Mouse (Mus musculus): ENCODE measurements around the gene Pilrb1. TPM values are rescaled to one million over a fixed set of nuclear protein-coding genes. Genes with fewer than 3 reads are reported as not detected.

Gene Pilrb1
- polyA plus RNA-seq, 1 experiment from 2014 or later = not detected

DNA sequence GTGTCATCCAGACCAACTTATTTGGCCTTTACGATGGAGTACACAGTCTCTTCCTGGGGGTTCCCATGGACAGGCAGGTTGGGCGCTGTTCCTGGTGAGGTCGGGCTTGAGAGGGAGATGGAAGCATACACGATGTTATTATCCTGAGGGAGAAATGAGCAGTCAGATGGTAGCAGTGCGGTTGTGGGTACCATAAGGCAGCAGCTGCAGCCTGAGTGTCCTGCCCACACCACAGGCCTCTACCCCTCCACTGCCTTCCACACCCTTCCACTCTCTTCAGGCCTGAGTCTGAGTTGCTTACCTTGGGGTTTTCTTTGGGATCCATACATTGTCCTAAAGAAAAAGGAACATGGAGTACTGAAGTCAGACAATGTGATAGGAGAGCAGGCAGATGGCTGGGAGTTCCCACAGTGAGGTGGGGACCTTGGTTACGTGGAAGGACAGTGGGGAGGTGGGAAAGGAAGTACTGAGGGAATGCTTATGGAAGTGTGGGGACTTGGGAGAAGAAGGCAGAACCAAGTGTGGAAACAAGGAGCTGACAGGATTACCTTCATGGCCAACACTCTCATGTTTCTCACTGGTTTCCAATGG is 34.4 kb downstream of the Pilrb1 start:
- no peaks in the 10 kb centered on the region for H3K27me3 ChIP-seq (ENCODE audit: low read depth, poor library complexity, severe bottlenecking)
- DNase-seq (ENCODE audit: low spot score) = no peak
- H3K4me3 ChIP-seq = no peak overlapping the region
- H3K4me1 ChIP-seq = no peaks in the 10 kb centered on the region
- WGBS = 91% methylated on average over 6 of the region's 6 CpGs
- no peak overlapping the region for H3K27ac ChIP-seq (replicated peaks)
- H3K9me3 ChIP-seq (replicated peaks) = no peaks in the 10 kb centered on the region
- no peaks in the 10 kb centered on the region for H3K36me3 ChIP-seq

DNA sequence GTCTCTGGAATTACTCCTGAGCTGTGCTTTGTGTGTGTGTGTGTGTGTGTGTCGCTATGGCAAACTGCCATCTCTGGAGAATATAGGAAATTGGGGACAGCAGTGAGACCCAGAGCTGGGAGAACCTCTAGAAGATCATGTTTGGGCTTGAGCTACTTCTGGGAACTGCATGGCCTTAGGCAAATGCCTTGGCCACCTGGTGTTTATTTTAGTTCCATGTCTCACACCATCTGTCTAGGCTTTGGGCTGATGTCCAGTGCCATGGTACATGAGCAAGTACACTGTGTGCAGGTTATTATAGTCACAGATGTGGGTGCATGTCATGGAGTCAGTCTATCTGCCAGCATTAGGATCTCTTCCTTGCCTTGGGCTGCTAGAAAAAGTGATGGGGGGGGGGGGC is 35.3 kb downstream of the Pilrb1 start:
- WGBS = 81% methylated on average over 1 of the region's 1 CpGs
- Histone ChIP-seq H3K27ac (replicated peaks) (no peak overlapping the region), H3K9me3 (replicated peaks) (no peaks in the 10 kb centered on the region), H3K36me3 (no peaks in the 10 kb centered on the region), H3K27me3 (ENCODE audit: low read depth, poor library complexity, severe bottlenecking) (no peaks in the 10 kb centered on the region), H3K4me1 (no peaks in the 10 kb centered on the region), H3K4me3 (no peak overlapping the region)
- DNase-seq (ENCODE audit: low spot score) = no peak

DNA sequence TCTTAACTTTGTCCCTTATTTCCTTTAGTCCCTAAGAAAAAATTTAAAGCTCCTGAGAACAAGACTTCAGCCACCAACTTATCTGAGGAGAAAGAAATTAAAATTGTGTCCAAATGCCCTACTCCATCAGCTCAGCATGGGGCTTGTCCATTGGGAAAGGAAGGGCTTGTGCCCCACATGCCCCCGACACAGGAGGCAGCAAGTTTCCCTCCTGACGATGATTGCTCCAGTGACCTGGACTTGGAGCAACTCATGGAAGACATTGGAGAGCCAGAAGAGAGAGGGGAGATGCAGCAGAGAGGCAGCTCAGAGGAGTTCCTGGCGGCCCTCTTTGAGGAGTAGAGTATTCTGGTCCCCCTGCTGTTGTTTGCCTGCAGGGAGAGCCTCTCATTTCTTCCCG is 35.8 kb downstream of the Pilrb1 start:
- H3K27me3 ChIP-seq (ENCODE audit: low read depth, poor library complexity, severe bottlenecking) = no peaks in the 10 kb centered on the region
- no peaks in the 10 kb centered on the region for H3K36me3 ChIP-seq
- 72% methylated on average over 4 of the region's 4 CpGs for WGBS
- H3K27ac ChIP-seq (replicated peaks) = no peak overlapping the region
- no peak for DNase-seq (ENCODE audit: low spot score)
- no peaks in the 10 kb centered on the region for H3K9me3 ChIP-seq (replicated peaks)
- no peaks in the 10 kb centered on the region for H3K4me1 ChIP-seq
- H3K4me3 ChIP-seq = no peak overlapping the region

DNA sequence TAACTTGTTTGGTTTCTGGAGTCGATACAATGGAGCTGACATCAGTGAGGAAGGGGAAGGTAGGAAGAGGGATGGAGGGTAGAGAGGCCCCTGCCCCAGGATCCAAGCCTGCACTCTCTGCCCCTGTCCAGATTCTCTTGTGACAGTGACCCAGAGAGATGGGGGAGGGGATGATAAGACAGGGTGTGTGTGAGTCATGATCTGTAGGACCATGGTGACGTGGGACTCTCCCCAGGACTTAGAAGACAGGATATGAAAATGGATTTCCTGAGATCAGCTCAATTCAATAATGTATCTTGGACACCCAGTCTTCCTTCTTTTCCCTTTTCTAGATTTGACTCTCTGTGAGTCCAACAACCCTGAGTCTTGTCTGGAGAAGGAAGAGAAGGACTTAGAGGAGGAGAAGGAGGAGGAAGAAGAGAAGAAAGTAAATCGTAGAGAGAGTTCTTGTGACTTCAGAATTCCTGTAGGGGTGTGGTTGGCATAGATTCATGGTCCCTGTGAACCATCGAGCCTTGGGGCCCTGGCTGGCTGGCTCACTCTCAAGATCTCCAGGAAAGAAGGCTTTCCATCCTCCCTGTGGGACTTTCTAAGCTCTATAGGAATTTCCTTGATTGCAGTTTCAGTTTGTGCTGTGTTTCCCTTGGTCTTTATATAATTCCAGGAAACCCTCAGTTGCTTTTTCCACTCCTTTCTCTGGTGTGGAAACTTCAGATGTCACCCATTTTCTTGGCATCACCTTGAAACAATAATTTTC is 40.3 kb downstream of the Pilrb1 start:
- DNase-seq (ENCODE audit: low spot score) = no peak
- Histone ChIP-seq H3K9me3 (replicated peaks) (no peaks in the 10 kb centered on the region; the same call in 1 of the 2 replicates), H3K36me3 (no peaks in the 10 kb centered on the region), H3K27ac (replicated peaks) (no peak overlapping the region), H3K4me1 (no peaks in the 10 kb centered on the region), H3K27me3 (ENCODE audit: low read depth, poor library complexity, severe bottlenecking) (no peaks in the 10 kb centered on the region), H3K4me3 (no peak overlapping the region)
- WGBS = 84% methylated on average over 4 of the region's 4 CpGs

DNA sequence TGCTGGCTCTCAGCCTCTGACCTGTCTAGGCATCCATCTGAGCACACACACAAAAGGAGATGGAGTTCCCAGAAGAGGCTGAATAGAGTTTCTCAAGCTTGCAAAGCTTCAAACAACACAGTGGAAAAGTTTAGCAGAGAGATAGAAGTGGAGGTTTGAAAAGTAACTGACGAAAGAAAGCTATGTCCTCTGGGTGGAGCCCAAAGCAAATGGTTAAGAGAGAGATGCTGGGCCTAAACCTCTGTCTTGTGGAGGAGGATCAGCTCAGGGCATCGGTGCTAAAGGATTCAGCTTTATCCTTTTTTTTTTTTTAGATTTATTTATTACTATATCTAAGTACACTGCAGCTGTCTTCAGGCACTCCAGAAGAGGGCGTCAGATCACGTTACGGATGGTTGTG is 49.6 kb downstream of the Pilrb1 start:
- no peaks in the 10 kb centered on the region for H3K27me3 ChIP-seq (ENCODE audit: low read depth, poor library complexity, severe bottlenecking)
- no peaks in the 10 kb centered on the region for H3K9me3 ChIP-seq (replicated peaks)
- no peak overlapping the region for H3K4me3 ChIP-seq
- no peaks in the 10 kb centered on the region for H3K4me1 ChIP-seq
- H3K27ac ChIP-seq (replicated peaks) = no peak overlapping the region
- no peak for DNase-seq (ENCODE audit: low spot score)
- 90% methylated on average over 5 of the region's 5 CpGs for WGBS
- H3K36me3 ChIP-seq = no peaks in the 10 kb centered on the region

DNA sequence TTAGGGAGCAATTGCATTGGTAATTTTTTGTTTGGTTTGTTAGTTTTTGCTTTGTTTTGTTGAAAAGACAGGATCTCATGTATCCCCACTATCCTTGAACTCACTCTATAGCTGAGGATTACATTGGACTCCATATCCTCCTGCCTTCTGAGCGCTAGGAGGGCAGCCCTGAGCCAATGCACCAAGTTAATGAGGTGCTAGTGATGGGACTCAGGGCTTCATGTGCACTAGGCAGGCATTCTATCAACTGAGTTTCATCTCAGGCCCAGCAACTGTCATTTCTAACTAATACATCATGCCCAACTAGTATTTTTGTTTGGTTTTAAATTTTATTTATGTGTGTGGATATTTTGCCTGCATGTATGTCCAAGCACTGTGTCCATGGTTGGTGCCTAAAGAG is 51.7 kb downstream of the Pilrb1 start:
- DNase-seq (ENCODE audit: low spot score) = no peak
- no peaks in the 10 kb centered on the region for H3K4me1 ChIP-seq
- no peaks in the 10 kb centered on the region for H3K36me3 ChIP-seq
- H3K9me3 ChIP-seq (replicated peaks) = no peaks in the 10 kb centered on the region
- H3K27ac ChIP-seq (replicated peaks) = no peak overlapping the region
- WGBS = 64% methylated on average over 1 of the region's 1 CpGs
- H3K4me3 ChIP-seq = no peak overlapping the region
- H3K27me3 ChIP-seq (ENCODE audit: low read depth, poor library complexity, severe bottlenecking) = no peaks in the 10 kb centered on the region

Other genes starting within 250 kb of the Pilrb1 start
- gene Pcolce, start 244.3 kb downstream of the Pilrb1 start, polyA plus RNA-seq (2016; fragmentation: Nextera tagmentation; extraction: Ambion mirVana) = 61.4 and 68.2 TPM in 2 replicates
- gene Fbxo24, start 229.1 kb downstream of the Pilrb1 start, polyA plus RNA-seq (2016; fragmentation: Nextera tagmentation; extraction: Ambion mirVana) = 0.25 and 0.28 TPM in 2 replicates
- 27.2 and 32.7 TPM in 2 replicates for gene Lrch4, start 229.0 kb downstream of the Pilrb1 start, polyA plus RNA-seq (2016; fragmentation: Nextera tagmentation; extraction: Ambion mirVana)
- gene Gm20605, start 228.9 kb downstream of the Pilrb1 start, polyA plus RNA-seq (2016; fragmentation: Nextera tagmentation; extraction: Ambion mirVana) = 14.0 and 15.4 TPM in 2 replicates
- 7.7 and 7.8 TPM in 2 replicates for gene Sap25, start 216.8 kb downstream of the Pilrb1 start, polyA plus RNA-seq (2016; fragmentation: Nextera tagmentation; extraction: Ambion mirVana)
- gene Irs3, start 212.4 kb downstream of the Pilrb1 start, polyA plus RNA-seq (2016; fragmentation: Nextera tagmentation; extraction: Ambion mirVana) = 0.36 and 0.48 TPM in 2 replicates
- 27.2 and 28.8 TPM in 2 replicates for gene Agfg2, start 173.4 kb downstream of the Pilrb1 start, polyA plus RNA-seq (2016; fragmentation: Nextera tagmentation; extraction: Ambion mirVana)
- gene Nyap1, start 116.5 kb downstream of the Pilrb1 start, polyA plus RNA-seq (2016; fragmentation: Nextera tagmentation; extraction: Ambion mirVana) = 5.1 and 8.4 TPM in 2 replicates
- gene Tsc22d4, start 112.4 kb downstream of the Pilrb1 start, polyA plus RNA-seq (2016; fragmentation: Nextera tagmentation; extraction: Ambion mirVana) = 75.6 and 75.8 TPM in 2 replicates
- gene Ppp1r35, start 79.3 kb downstream of the Pilrb1 start, polyA plus RNA-seq (2016; fragmentation: Nextera tagmentation; extraction: Ambion mirVana) = 62.6 and 63.9 TPM in 2 replicates
- 11.7 and 12.5 TPM in 2 replicates for gene Mepce, start 70.5 kb downstream of the Pilrb1 start, polyA plus RNA-seq (2016; fragmentation: Nextera tagmentation; extraction: Ambion mirVana)
- 13.8 and 16.1 TPM in 2 replicates for gene Zcwpw1, start 70.3 kb downstream of the Pilrb1 start, polyA plus RNA-seq (2016; fragmentation: Nextera tagmentation; extraction: Ambion mirVana)
- gene Pilra, start 21.8 kb downstream of the Pilrb1 start, polyA plus RNA-seq (2016; fragmentation: Nextera tagmentation; extraction: Ambion mirVana) = 0.19 and 1.1 TPM in 2 replicates
- not detected in 2 replicates for gene Pilrb2, start 13.7 kb upstream of the Pilrb1 start, polyA plus RNA-seq (2016; fragmentation: Nextera tagmentation; extraction: Ambion mirVana)
- not detected in 2 replicates for gene Cyp3a13, start 63.5 kb upstream of the Pilrb1 start, polyA plus RNA-seq (2016; fragmentation: Nextera tagmentation; extraction: Ambion mirVana)
- gene Gjc3, start 105.0 kb upstream of the Pilrb1 start, polyA plus RNA-seq (2016; fragmentation: Nextera tagmentation; extraction: Ambion mirVana) = 0.02 and 0.05 TPM in 2 replicates
- not detected in 2 replicates for gene Azgp1, start 123.4 kb upstream of the Pilrb1 start, polyA plus RNA-seq (2016; fragmentation: Nextera tagmentation; extraction: Ambion mirVana)
- not detected in 2 replicates for gene Smok3a, start 163.2 kb upstream of the Pilrb1 start, polyA plus RNA-seq (2016; fragmentation: Nextera tagmentation; extraction: Ambion mirVana)
- not detected in 2 replicates for gene Smok3b, start 163.3 kb upstream of the Pilrb1 start, polyA plus RNA-seq (2016; fragmentation: Nextera tagmentation; extraction: Ambion mirVana)
- not detected in 2 replicates for gene Smok3c, start 195.1 kb upstream of the Pilrb1 start, polyA plus RNA-seq (2016; fragmentation: Nextera tagmentation; extraction: Ambion mirVana)
- 23.1 and 31.1 TPM in 2 replicates for gene Zkscan1, start 227.0 kb upstream of the Pilrb1 start, polyA plus RNA-seq (2016; fragmentation: Nextera tagmentation; extraction: Ambion mirVana)